Comparison of ENCODE assay signal across 9 mouse cellular contexts in genomic region chr11:100983778-100984131, GRCm38 (mm10). TPM values are rescaled to one million over a fixed set of nuclear protein-coding genes. Genes with fewer than 3 reads are reported as not detected.
A peak's percentile ranks its signal among the peaks of the same experiment; 100 is the strongest.
DNase-seq lines count a peak whose midpoint lies in the region; ATAC-seq and TF ChIP-seq lines count a peak whose summit lies in the region.
"Had no signal": no experiment of that assay in that cellular context is flagged by ENCODE, and none has a peak within 500 bp of the region (broad histone marks: within the 10 kb centered on the region; RNA-seq: fewer than 3 reads in every experiment).

No protein-coding gene starts in this region.

- H3K79me2 ChIP-seq in CH12.LX (replicated peaks; ENCODE audit: control insufficient read depth, extremely low read depth, insufficient read depth, poor library complexity, severe bottlenecking) (no peaks in the 10 kb centered on the region), MEL (ENCODE audit: control insufficient read depth, insufficient read depth, low read length, poor library complexity) (no peaks in the 10 kb centered on the region)

- TF ChIP-seq POLR2A in CH12.LX (IDR thresholded peaks at IDR 0.05; ENCODE audit: low read depth, low read length): no peak
- no peak for TF ChIP-seq POLR2A in MEL (IDR thresholded peaks at IDR 0.05; ENCODE audit: control insufficient read depth in 1 of 2, insufficient read depth in 1 of 2, low read depth in 1 of 2, low read length in 2 of 2, poor library complexity in 1 of 2)

- no peak for DNase-seq in heart, adult 8-10 months (ENCODE audit: low spot score)
- no peak for DNase-seq in kidney, postnatal 0 days (ENCODE audit: low spot score)
- no peak for DNase-seq in kidney, adult 18-20 months
- no peak for DNase-seq in CH12.LX (ENCODE audit: extremely low read depth)
- DNase-seq in MEL (ENCODE audit: low read depth, low spot score): no peak
- no peak for DNase-seq in spleen, postnatal 10 days (ENCODE audit: low spot score in 2 of 2)

- no peak overlapping the region; the same call in 1 of the 2 replicates for H3K4me2 ChIP-seq in heart, embryonic 16.5 days (ENCODE audit: low read depth, low read length)
- peak overlapping the region; percentile 71; the same call in 1 of the 2 replicates for H3K4me2 ChIP-seq in kidney, postnatal 0 days (ENCODE audit: low read length)
- H3K4me2 ChIP-seq in CH12.LX (ENCODE audit: insufficient read depth, low read depth, poor library complexity, severe bottlenecking): peak overlapping the region; percentile 80; the same call in 1 of the 2 replicates

- peak overlapping the region; percentile 14 for H3K9ac ChIP-seq in heart, embryonic 16.5 days (ENCODE audit: low read length)
- 0 out of 2 replicates have a peak overlapping the region, but pooled peaks have one; percentile 55 for H3K9ac ChIP-seq in kidney, postnatal 0 days (ENCODE audit: low read depth, low read length)
- H3K9ac ChIP-seq in CH12.LX (ENCODE audit: insufficient read depth, low read depth) (peak overlapping the region; percentile 11; the same call in 1 of the 2 replicates), MEL (ENCODE audit: control insufficient read depth, low read depth, low read length, poor library complexity, severe bottlenecking) (peak overlapping the region; percentile 62)

- H3K4me3 ChIP-seq in heart, embryonic 16.5 days (ENCODE audit: low read length): no peak overlapping the region
- H3K4me3 ChIP-seq in kidney, postnatal 0 days (replicated peaks; ENCODE audit: low read depth, low read length): no peak overlapping the region; the same call in 1 of the 2 replicates
- no peak overlapping the region for H3K4me3 ChIP-seq in CH12.LX (replicated peaks in 1 of 3; ENCODE audit: low read depth in 2 of 3, low read length in 2 of 3, poor library complexity in 1 of 3)
- peak overlapping the region; percentile 37 to 40 for H3K4me3 ChIP-seq in MEL (ENCODE audit: control insufficient read depth in 1 of 2, insufficient read depth in 1 of 2, low read depth in 2 of 2, low read length in 2 of 2)

- no peak for TF ChIP-seq CTCF in kidney, postnatal 0 days (IDR thresholded peaks at IDR 0.05; ENCODE audit: low read depth)
- TF ChIP-seq CTCF in CH12.LX (conservative IDR thresholded peaks at IDR 0.05 in 1 of 2, IDR thresholded peaks at IDR 0.05 in 1 of 2; ENCODE audit: low read depth in 2 of 2, low read length in 2 of 2) (no peak), MEL (IDR thresholded peaks at IDR 0.05 in 2 of 3, conservative IDR thresholded peaks at IDR 0.05 in 1 of 3; ENCODE audit: control insufficient read depth in 1 of 3, insufficient read depth in 1 of 3, low read depth in 2 of 3, low read length in 3 of 3, poor library complexity in 1 of 3, severe bottlenecking in 1 of 3) (no peak)

- no peaks in the 10 kb centered on the region for H3K27me3 ChIP-seq in heart, embryonic 16.5 days (ENCODE audit: control insufficient read depth, insufficient read depth, low read length)
- H3K27me3 ChIP-seq in kidney, postnatal 0 days (ENCODE audit: insufficient read depth, low read length): no peaks in the 10 kb centered on the region
- H3K27me3 ChIP-seq in CH12.LX (replicated peaks) (peaks cover 3% of the 10 kb centered on the region), MEL (ENCODE audit: control insufficient read depth in 1 of 2, insufficient read depth in 2 of 2, low read length in 2 of 2) (peaks cover 4 to 5% of the 10 kb centered on the region in 2 experiments; a peak in 3 of 4 replicates)

- H3K27ac ChIP-seq in heart, embryonic 16.5 days (ENCODE audit: low read length): no peak overlapping the region
- H3K27ac ChIP-seq in kidney, postnatal 0 days: no peak overlapping the region
- no peak overlapping the region for H3K27ac ChIP-seq in CH12.LX (ENCODE audit: insufficient read depth, low read depth)
- peak overlapping the region; percentile 5; the same call in 1 of the 2 replicates for H3K27ac ChIP-seq in MEL (ENCODE audit: control insufficient read depth, low read depth, low read length)
- H3K27ac ChIP-seq: limb, embryonic 15.5 days had no signal

- H3K4me1 ChIP-seq in heart, embryonic 16.5 days (ENCODE audit: control insufficient read depth, insufficient read depth, low read length): peaks cover 18% of the 10 kb centered on the region
- no peaks in the 10 kb centered on the region for H3K4me1 ChIP-seq in kidney, postnatal 0 days (replicated peaks; ENCODE audit: insufficient read depth, low read length)
- H3K4me1 ChIP-seq in CH12.LX (ENCODE audit: control insufficient read depth in 1 of 2, insufficient read depth in 2 of 2): peaks cover 0 to 9% of the 10 kb centered on the region in 2 experiments; a peak in 3 of 4 replicates
- peaks cover 4 to 11% of the 10 kb centered on the region in 2 experiments; a peak in 3 of 4 replicates for H3K4me1 ChIP-seq in MEL (ENCODE audit: control insufficient read depth in 1 of 2, insufficient read depth in 2 of 2, low read length in 2 of 2)

- H3K9me3 ChIP-seq in heart, embryonic 16.5 days (replicated peaks; ENCODE audit: control insufficient read depth, low read length): no peaks in the 10 kb centered on the region
- no peaks in the 10 kb centered on the region for H3K9me3 ChIP-seq in kidney, postnatal 0 days (replicated peaks; ENCODE audit: low read length)
- peaks cover 4% of the 10 kb centered on the region for H3K9me3 ChIP-seq in CH12.LX (replicated peaks; ENCODE audit: low read length)
- no peaks in the 10 kb centered on the region for H3K9me3 ChIP-seq in MEL (replicated peaks; ENCODE audit: insufficient read depth, low read length)
- H3K9me3 ChIP-seq: G1E; limb, embryonic 15.5 days had no signal

- WGBS in heart, embryonic 16.5 days: 64% methylated on average over 7 of the region's 7 CpGs
- 60% methylated on average over 7 of the region's 7 CpGs for WGBS in kidney, postnatal 0 days

- TF ChIP-seq RAD21 in CH12.LX (IDR thresholded peaks at IDR 0.05; ENCODE audit: low read depth, low read length) (no peak), MEL (IDR thresholded peaks at IDR 0.05; ENCODE audit: low read depth, low read length) (no peak)

- no peak for TF ChIP-seq EP300 in CH12.LX (IDR thresholded peaks at IDR 0.05; ENCODE audit: low read length)
- no peak for TF ChIP-seq EP300 in MEL (IDR thresholded peaks at IDR 0.05; ENCODE audit: low read depth in 1 of 2, low read length in 2 of 2)

- dilution Hi-C loops in CH12.LX (cut with MboI; ENCODE audit: extremely low pct_ligation_motif_present, extremely low pct_unique_long_range_greater_than_20kb, low sequenced_read_pairs): no loop called here

- H3K36me3 ChIP-seq in heart, embryonic 16.5 days (ENCODE audit: control insufficient read depth, insufficient read depth): no peaks in the 10 kb centered on the region
- no peaks in the 10 kb centered on the region for H3K36me3 ChIP-seq in kidney, postnatal 0 days (ENCODE audit: insufficient read depth, low read length)
- H3K36me3 ChIP-seq in CH12.LX (replicated peaks in 1 of 2; ENCODE audit: control insufficient read depth in 1 of 2, insufficient read depth in 1 of 2, low read length in 1 of 2): no peaks in the 10 kb centered on the region
- H3K36me3 ChIP-seq in MEL (ENCODE audit: control insufficient read depth in 1 of 2, insufficient read depth in 2 of 2, low read length in 2 of 2): peaks cover 0 to 10% of the 10 kb centered on the region in 2 experiments; a peak in 2 of 4 replicates
- H3K36me3 ChIP-seq: G1E; limb, embryonic 15.5 days had no signal

- ATAC-seq in heart, embryonic 16.5 days (replicated peaks; ENCODE audit: extremely low read depth, insufficient read depth, low FRiP score): no peak
- no peak for ATAC-seq in kidney, postnatal 0 days (replicated peaks; ENCODE audit: low FRiP score, low read depth)

- in situ Hi-C loops in CH12.LX (cut with MboI; ENCODE audit: low pct_ligation_motif_present, low pct_unique_long_range_greater_than_20kb, low sequenced_read_pairs): loop anchor here (5.0 kb wide), 2 partner anchors 34 to 74 kb away; no protein-coding TSS in a partner anchor

TF ChIP-seq in CH12.LX, 34 proteins besides CTCF, POLR2A, EP300 and RAD21 (continues in another document):
- TF ChIP-seq RCOR1 (conservative IDR thresholded peaks at IDR 0.05; ENCODE audit: low read depth, low read length) (no peak), CHD1 (IDR thresholded peaks at IDR 0.05; ENCODE audit: low read depth, low read length) (no peak)

TF ChIP-seq in MEL, 35 proteins besides CTCF, POLR2A, EP300 and RAD21 (continues in another document):
- TF ChIP-seq CHD1 (IDR thresholded peaks at IDR 0.05; ENCODE audit: low read depth, low read length): no peak
- TF ChIP-seq MAX (IDR thresholded peaks at IDR 0.05; ENCODE audit: low read length): peak; percentile 75

RNA-seq across cellular contexts. Expression of gene Cavin1, which starts 13.1 kb away (rescaled TPM):
- polyA plus RNA-seq in heart, embryonic 16.5 days (2015; fragmentation: Nextera tagmentation; extraction: Ambion mirVana): 428 and 460 TPM in 2 replicates
- 100 to 1,000 TPM; 190 to 247 (median 212) TPM for total RNA-seq in heart, adult 8-10 months (2022)
- 143 and 156 TPM in 2 replicates for polyA plus RNA-seq in kidney, postnatal 0 days (2015; fragmentation: Nextera tagmentation; extraction: Ambion mirVana)
- total RNA-seq in CH12.LX (2012; rRNA removed) (0.08 and 0.21 TPM in 2 replicates), CH12.LX (2014; rRNA removed) (0.05 TPM in 2 replicates), MEL (2012; rRNA removed) (2.9 and 3.4 TPM in 2 replicates)
- polyA plus RNA-seq in CH12.LX (2012; ENCODE audit: insufficient read length, low read depth) (0.13 and 0.25 TPM in 2 replicates), MEL (2012; ENCODE audit: insufficient read depth in 1 of 2, insufficient read length in 2 of 2, low read depth in 1 of 2, low replicate concordance in 2 of 2, missing spikeins in 1 of 2) (1 to 10 TPM in 1 of 2 experiments, not detected in 1; 9.0 TPM)

RNA-seq across cellular contexts. Expression of gene Atp6v0a1, which starts 25.5 kb away (rescaled TPM):
- 50.7 and 53.6 TPM in 2 replicates for polyA plus RNA-seq in heart, embryonic 16.5 days (2015; fragmentation: Nextera tagmentation; extraction: Ambion mirVana)
- 100 to 1,000 TPM in 1 of 4 experiments, 10 to 100 TPM in 3; 85.0 to 100 (median 88.9) TPM for total RNA-seq in heart, adult 8-10 months (2022)
- polyA plus RNA-seq in kidney, postnatal 0 days (2015; fragmentation: Nextera tagmentation; extraction: Ambion mirVana): 33.8 and 35.1 TPM in 2 replicates
- total RNA-seq in CH12.LX (2012; rRNA removed): 31.3 and 36.1 TPM in 2 replicates
- 14.1 and 15.1 TPM in 2 replicates for total RNA-seq in CH12.LX (2014; rRNA removed)
- polyA plus RNA-seq in CH12.LX (2012; ENCODE audit: insufficient read length, low read depth): 54.5 and 63.4 TPM in 2 replicates
- total RNA-seq in MEL (2012; rRNA removed): 12.8 and 20.8 TPM in 2 replicates
- polyA plus RNA-seq in MEL (2012; ENCODE audit: insufficient read depth in 1 of 2, insufficient read length in 2 of 2, low read depth in 1 of 2, low replicate concordance in 2 of 2, missing spikeins in 1 of 2): 10 to 100 TPM in 1 of 2 experiments, not detected in 1; 23.2 TPM

RNA-seq across cellular contexts. Expression of gene Stat3, which starts 44.4 kb away (rescaled TPM):
- 60.4 and 64.9 TPM in 2 replicates for polyA plus RNA-seq in heart, embryonic 16.5 days (2015; fragmentation: Nextera tagmentation; extraction: Ambion mirVana)
- total RNA-seq in heart, adult 8-10 months (2022): 100 to 1,000 TPM in 1 of 4 experiments, 10 to 100 TPM in 3; 76.6 to 108 (median 91.0) TPM
- 48.0 and 51.8 TPM in 2 replicates for polyA plus RNA-seq in kidney, postnatal 0 days (2015; fragmentation: Nextera tagmentation; extraction: Ambion mirVana)
- 51.1 and 52.1 TPM in 2 replicates for total RNA-seq in CH12.LX (2012; rRNA removed)
- 35.9 TPM in 2 replicates for total RNA-seq in CH12.LX (2014; rRNA removed)
- 66.7 and 69.2 TPM in 2 replicates for polyA plus RNA-seq in CH12.LX (2012; ENCODE audit: insufficient read length, low read depth)
- total RNA-seq in MEL (2012; rRNA removed): 25.7 and 31.1 TPM in 2 replicates
- 100 to 1,000 TPM in 1 of 2 experiments, 10 to 100 TPM in 1; 64.7 to 249 TPM for polyA plus RNA-seq in MEL (2012; ENCODE audit: insufficient read depth in 1 of 2, insufficient read length in 2 of 2, low read depth in 1 of 2, low replicate concordance in 2 of 2, missing spikeins in 1 of 2)

Comparison
In these comparisons a context has a peak if more than half of its experiments do, and no peak if none do; other contexts are left out.
1. H3K4me3 ChIP-seq: peak in MEL (2 of 2); none in heart, embryonic 16.5 days (single experiment), kidney, postnatal 0 days (single experiment) and CH12.LX (0 of 3).
2. H3K9ac ChIP-seq: peak in every context shown above with its lines; median percentile 62 in MEL; 55 in kidney, postnatal 0 days; 14 in heart, embryonic 16.5 days; 11 in CH12.LX.
3. RNA of gene Cavin1, which starts 13.1 kb away (polyA plus RNA-seq): 428 to 460 TPM in heart, embryonic 16.5 days and 143 to 156 TPM in kidney, postnatal 0 days; 9.0 TPM in MEL and 0.13 to 0.25 TPM in CH12.LX; every median in the first group is over 10 times any median in the second.